Mouse (Mus musculus): ENCODE data around the gene Ddx20. TPM values are rescaled to one million over a fixed set of nuclear protein-coding genes. Genes with fewer than 3 reads are reported as not detected.
A peak's percentile ranks its signal among the peaks of the same experiment; 100 is the strongest.
"Not testable (repeated sequence)": the region's sequence is repeated elsewhere in the genome, so short reads cannot be mapped to it uniquely, and the experiment has no call there.

Ddx20 gene
- polyA plus RNA-seq, 1 experiment from 2014 or later, result 40.7 TPM

DNA sequence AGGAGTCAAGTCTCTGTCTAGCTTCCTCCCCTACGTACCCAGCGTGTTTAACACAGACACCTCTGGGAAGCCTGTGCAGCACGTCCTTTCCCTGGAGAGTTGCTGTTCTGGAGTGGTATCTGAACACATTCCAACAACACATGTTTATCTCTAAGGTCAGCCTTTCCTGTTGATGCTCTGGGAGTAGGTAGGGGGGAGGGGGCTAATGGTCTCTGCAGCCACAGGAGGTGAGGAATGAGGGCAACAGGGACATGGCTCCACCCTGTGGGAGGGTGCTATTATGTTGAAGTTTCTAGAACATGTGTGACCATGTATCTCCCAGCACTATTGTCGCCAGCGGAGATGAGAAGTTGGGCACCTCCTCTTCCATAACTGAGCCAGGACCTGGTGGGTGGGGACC lies 14.0 kb upstream of the Ddx20 start:
- Histone ChIP-seq H3K9ac (ENCODE audit: low read depth, low read length) (no peak overlapping the region), H3K4me2 (replicated peaks; ENCODE audit: low read depth, low read length) (no peak overlapping the region), H3K4me3 (ENCODE audit: low read depth, low read length) (no peak overlapping the region), H3K9me3 (ENCODE audit: control insufficient read depth, low read length) (no peaks in the 10 kb centered on the region), H3K27me3 (ENCODE audit: control insufficient read depth, insufficient read depth, low read length) (peaks cover 10% of the 10 kb centered on the region), H3K27ac (ENCODE audit: low read depth, low read length) (no peak overlapping the region), H3K4me1 (replicated peaks; ENCODE audit: control insufficient read depth, insufficient read depth, low read length) (peaks cover 2% of the 10 kb centered on the region; the same call in 1 of the 2 replicates), H3K36me3 (ENCODE audit: control insufficient read depth, insufficient read depth, low read length) (no peaks in the 10 kb centered on the region)
- ATAC-seq (ENCODE audit: low FRiP score), result no peak
- DNase-seq (ENCODE audit: low spot score), result no peak
- 58% methylated on average over 5 of the region's 5 CpGs for WGBS

GRCm38 (mm10) chr3:105700786-105701185 lies 13.4 kb upstream of the Ddx20 start:
- DNase-seq (ENCODE audit: low spot score); H3K36me3 ChIP-seq (ENCODE audit: control insufficient read depth, insufficient read depth, low read length); H3K4me2 ChIP-seq (replicated peaks; ENCODE audit: low read depth, low read length); H3K27me3 ChIP-seq (ENCODE audit: control insufficient read depth, insufficient read depth, low read length); H3K9me3 ChIP-seq (ENCODE audit: control insufficient read depth, low read length); ATAC-seq (ENCODE audit: low FRiP score); H3K4me1 ChIP-seq (replicated peaks; ENCODE audit: control insufficient read depth, insufficient read depth, low read length); H3K9ac ChIP-seq (ENCODE audit: low read depth, low read length); H3K27ac ChIP-seq (ENCODE audit: low read depth, low read length); H3K4me3 ChIP-seq (ENCODE audit: low read depth, low read length): not testable (repeated sequence)
- 48% methylated on average over 1 of the region's 1 CpGs for WGBS

DNA sequence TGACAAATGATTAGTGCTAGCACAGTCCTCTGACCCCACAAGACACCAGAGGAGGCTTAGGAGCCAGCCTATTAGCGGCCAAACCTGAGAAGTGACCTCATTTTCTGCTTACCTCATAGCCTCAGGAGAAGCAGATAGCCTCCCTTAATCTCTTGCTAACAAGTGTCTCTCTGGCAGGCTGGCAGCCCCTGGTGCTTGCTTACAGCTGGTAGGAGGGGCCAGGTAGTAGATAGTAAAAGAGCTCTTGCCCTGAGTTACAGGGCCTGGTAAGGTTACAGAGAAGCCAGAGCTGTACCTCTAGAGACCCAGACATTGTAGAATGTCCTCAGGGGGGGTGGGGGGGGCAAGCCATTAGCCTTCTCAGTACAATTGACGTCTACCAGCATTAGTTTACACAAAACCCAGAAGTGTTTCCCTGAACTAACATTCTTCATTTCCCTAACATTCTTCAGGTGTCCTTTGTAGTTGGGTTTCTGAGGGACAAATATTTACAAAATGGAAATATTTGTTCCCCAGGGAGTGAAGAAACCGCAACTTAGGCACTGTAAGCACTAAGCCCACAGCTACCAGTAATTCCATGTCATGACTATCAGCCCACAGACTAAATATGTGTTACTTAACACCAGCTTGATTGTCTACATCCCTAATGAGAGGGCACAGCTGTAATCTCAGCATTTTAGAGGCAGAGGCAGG lies 12.0 kb upstream of the Ddx20 start:
- Histone ChIP-seq H3K4me2 (replicated peaks; ENCODE audit: low read depth, low read length) (no peak overlapping the region), H3K9ac (ENCODE audit: low read depth, low read length) (no peak overlapping the region), H3K9me3 (ENCODE audit: control insufficient read depth, low read length) (no peaks in the 10 kb centered on the region), H3K27ac (ENCODE audit: low read depth, low read length) (no peak overlapping the region), H3K36me3 (ENCODE audit: control insufficient read depth, insufficient read depth, low read length) (no peaks in the 10 kb centered on the region), H3K27me3 (ENCODE audit: control insufficient read depth, insufficient read depth, low read length) (peaks cover 3% of the 10 kb centered on the region), H3K4me1 (replicated peaks; ENCODE audit: control insufficient read depth, insufficient read depth, low read length) (peaks cover 6% of the 10 kb centered on the region), H3K4me3 (ENCODE audit: low read depth, low read length) (no peak overlapping the region)
- DNase-seq (ENCODE audit: low spot score) (no peak), ATAC-seq (ENCODE audit: low FRiP score) (no peak)
- 56% methylated on average over 3 of the region's 3 CpGs for WGBS

- Histone ChIP-seq H3K9me3 (ENCODE audit: control insufficient read depth, low read length) (no peaks in the 10 kb centered on the region), H3K4me2 (replicated peaks; ENCODE audit: low read depth, low read length) (no peak overlapping the region), H3K4me3 (ENCODE audit: low read depth, low read length) (no peak overlapping the region), H3K27ac (ENCODE audit: low read depth, low read length) (no peak overlapping the region), H3K4me1 (replicated peaks; ENCODE audit: control insufficient read depth, insufficient read depth, low read length) (peaks cover 6% of the 10 kb centered on the region), H3K27me3 (ENCODE audit: control insufficient read depth, insufficient read depth, low read length) (peaks cover 3% of the 10 kb centered on the region), H3K9ac (ENCODE audit: low read depth, low read length) (no peak overlapping the region), H3K36me3 (ENCODE audit: control insufficient read depth, insufficient read depth, low read length) (no peaks in the 10 kb centered on the region)
- WGBS, result 92% methylated on average over 1 of the region's 1 CpGs
- ATAC-seq (ENCODE audit: low FRiP score) (no peak), DNase-seq (ENCODE audit: low spot score) (no peak)
Observed at GRCm38 (mm10) chr3:105698311-105698710, 10.9 kb upstream of the Ddx20 start.

- Histone ChIP-seq H3K27ac (ENCODE audit: low read depth, low read length) (no peak overlapping the region), H3K4me3 (ENCODE audit: low read depth, low read length) (no peak overlapping the region), H3K4me2 (replicated peaks; ENCODE audit: low read depth, low read length) (no peak overlapping the region), H3K4me1 (replicated peaks; ENCODE audit: control insufficient read depth, insufficient read depth, low read length) (peaks cover 6% of the 10 kb centered on the region), H3K9ac (ENCODE audit: low read depth, low read length) (no peak overlapping the region), H3K27me3 (ENCODE audit: control insufficient read depth, insufficient read depth, low read length) (no peaks in the 10 kb centered on the region; the same call in 1 of the 2 replicates), H3K36me3 (ENCODE audit: control insufficient read depth, insufficient read depth, low read length) (no peaks in the 10 kb centered on the region), H3K9me3 (ENCODE audit: control insufficient read depth, low read length) (no peaks in the 10 kb centered on the region)
- WGBS, result 72% methylated on average over 5 of the region's 5 CpGs
- no peak for ATAC-seq (ENCODE audit: low FRiP score)
- DNase-seq (ENCODE audit: low spot score), result no peak
Observed at GRCm38 (mm10) chr3:105697148-105697441, 9.7 kb upstream of the Ddx20 start.

- DNase-seq (ENCODE audit: low spot score) (no peak), ATAC-seq (ENCODE audit: low FRiP score) (no peak)
- H3K9ac ChIP-seq (ENCODE audit: low read depth, low read length), result no peak overlapping the region
- 74% methylated on average over 17 of the region's 17 CpGs for WGBS
- H3K36me3 ChIP-seq (ENCODE audit: control insufficient read depth, insufficient read depth, low read length), result no peaks in the 10 kb centered on the region
- no peak overlapping the region for H3K4me3 ChIP-seq (ENCODE audit: low read depth, low read length)
- no peaks in the 10 kb centered on the region for H3K27me3 ChIP-seq (ENCODE audit: control insufficient read depth, insufficient read depth, low read length)
- no peak overlapping the region for H3K4me2 ChIP-seq (replicated peaks; ENCODE audit: low read depth, low read length)
- no peak overlapping the region for H3K27ac ChIP-seq (ENCODE audit: low read depth, low read length)
- H3K9me3 ChIP-seq (ENCODE audit: control insufficient read depth, low read length), result no peaks in the 10 kb centered on the region
- H3K4me1 ChIP-seq (replicated peaks; ENCODE audit: control insufficient read depth, insufficient read depth, low read length), result peaks cover 6% of the 10 kb centered on the region
Observed at GRCm38 (mm10) chr3:105696387-105697147, 9.2 kb upstream of the Ddx20 start.

GRCm38 (mm10) chr3:105695476-105696386 lies 8.4 kb upstream of the Ddx20 start:
- no peak overlapping the region for H3K4me3 ChIP-seq (ENCODE audit: low read depth, low read length)
- peak overlapping the region; percentile 65 for H3K27ac ChIP-seq (ENCODE audit: low read depth, low read length)
- WGBS, result 35% methylated on average over 20 of the region's 20 CpGs

DNA sequence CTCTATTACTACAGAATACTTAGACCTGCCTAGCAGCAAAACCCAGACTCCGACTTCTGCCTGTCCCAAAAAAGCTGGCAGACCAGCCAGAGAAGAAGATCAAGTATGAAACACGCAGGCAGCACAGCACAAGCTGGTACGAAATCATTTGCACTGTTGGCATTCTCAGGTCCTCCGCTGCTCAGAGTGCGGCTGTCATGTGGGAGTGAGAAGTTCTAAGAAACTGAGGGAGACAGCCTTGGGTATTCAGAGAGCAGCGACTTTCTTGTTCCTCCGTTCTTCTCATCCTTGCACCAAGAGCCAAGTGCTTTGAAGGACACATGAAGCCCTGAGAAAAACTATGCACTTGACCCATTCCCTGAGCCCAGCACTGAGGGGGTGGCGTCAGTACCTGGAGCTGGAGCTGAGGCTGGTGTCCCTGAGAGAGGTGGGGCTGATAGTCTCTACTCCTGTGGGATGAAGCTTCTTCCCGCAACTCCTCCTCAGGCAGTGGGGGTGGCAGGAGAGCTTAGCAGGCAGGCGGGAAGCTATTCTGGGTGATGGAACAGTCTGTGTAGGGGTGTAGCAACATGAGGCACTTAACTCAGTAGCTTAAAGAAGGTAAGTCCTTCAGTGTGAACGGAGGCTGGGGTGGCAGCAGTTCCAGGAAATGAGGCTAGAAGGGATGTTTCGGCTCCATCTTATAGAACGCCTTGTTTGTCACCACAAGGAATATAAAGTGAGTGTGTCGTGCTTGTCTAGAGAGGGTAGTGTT lies 6.1 kb upstream of the Ddx20 start:
- no peak overlapping the region for H3K9ac ChIP-seq (ENCODE audit: low read depth, low read length)
- H3K27me3 ChIP-seq (ENCODE audit: control insufficient read depth, insufficient read depth, low read length), result no peaks in the 10 kb centered on the region
- H3K4me2 ChIP-seq (replicated peaks; ENCODE audit: low read depth, low read length), result no peak overlapping the region
- ATAC-seq (ENCODE audit: low FRiP score), result no peak
- no peaks in the 10 kb centered on the region for H3K9me3 ChIP-seq (ENCODE audit: control insufficient read depth, low read length)
- 77% methylated on average over 14 of the region's 14 CpGs for WGBS
- H3K4me3 ChIP-seq (ENCODE audit: low read depth, low read length), result no peak overlapping the region
- no peak overlapping the region for H3K27ac ChIP-seq (ENCODE audit: low read depth, low read length)
- DNase-seq (ENCODE audit: low spot score), result no peak
- no peaks in the 10 kb centered on the region for H3K36me3 ChIP-seq (ENCODE audit: control insufficient read depth, insufficient read depth, low read length)
- peaks cover 6% of the 10 kb centered on the region for H3K4me1 ChIP-seq (replicated peaks; ENCODE audit: control insufficient read depth, insufficient read depth, low read length)

More at GRCm38 (mm10) chr3:105695476-105696386, 8.4 kb upstream of the Ddx20 start:
- Histone ChIP-seq H3K4me2 (replicated peaks; ENCODE audit: low read depth, low read length) (peak overlapping the region; percentile 18; the same call in 1 of the 2 replicates), H3K27me3 (ENCODE audit: control insufficient read depth, insufficient read depth, low read length) (no peaks in the 10 kb centered on the region), H3K36me3 (ENCODE audit: control insufficient read depth, insufficient read depth, low read length) (no peaks in the 10 kb centered on the region), H3K4me1 (replicated peaks; ENCODE audit: control insufficient read depth, insufficient read depth, low read length) (peaks cover 6% of the 10 kb centered on the region), H3K9ac (ENCODE audit: low read depth, low read length) (no peak overlapping the region), H3K9me3 (ENCODE audit: control insufficient read depth, low read length) (no peaks in the 10 kb centered on the region)
- ATAC-seq (ENCODE audit: low FRiP score), result peak; percentile 68
- peak; percentile 43 for DNase-seq (ENCODE audit: low spot score)
